Mouse (Mus musculus): ENCODE data around the gene Axin2.
"Not testable (repeated sequence)": the region's sequence is repeated elsewhere in the genome, so short reads cannot be mapped to it uniquely, and the experiment has no call there.

The Axin2 gene

DNA sequence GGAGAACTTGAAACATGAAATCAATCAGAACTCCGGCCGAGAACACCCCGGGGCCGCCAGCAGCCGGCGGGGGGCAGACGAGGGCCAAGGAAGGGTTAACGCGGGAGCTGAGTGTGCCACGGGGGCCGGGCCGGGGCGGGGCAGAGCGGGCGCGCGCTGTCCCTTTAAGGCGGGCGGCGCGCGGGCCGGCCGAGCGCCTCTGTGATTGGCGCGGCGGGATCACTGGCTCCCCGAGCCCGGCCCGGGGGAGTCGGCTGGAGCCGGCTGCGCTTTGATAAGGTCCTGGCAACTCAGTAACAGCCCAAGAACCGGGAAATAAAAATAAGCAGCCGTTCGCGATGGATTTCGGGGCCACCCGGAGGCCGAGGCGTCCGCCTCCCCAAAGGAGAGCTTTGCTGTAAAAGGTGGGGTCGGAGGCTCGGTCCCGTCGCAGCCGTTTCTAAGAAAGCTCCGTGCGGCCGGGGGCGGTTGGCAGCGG, at the start of gene Axin2:
Axin2 (plus strand) TSS at position 192 of the 478 bp plus-strand sequence.
- peak; percentile 93 for DNase-seq (ENCODE audit: low spot score)

DNA sequence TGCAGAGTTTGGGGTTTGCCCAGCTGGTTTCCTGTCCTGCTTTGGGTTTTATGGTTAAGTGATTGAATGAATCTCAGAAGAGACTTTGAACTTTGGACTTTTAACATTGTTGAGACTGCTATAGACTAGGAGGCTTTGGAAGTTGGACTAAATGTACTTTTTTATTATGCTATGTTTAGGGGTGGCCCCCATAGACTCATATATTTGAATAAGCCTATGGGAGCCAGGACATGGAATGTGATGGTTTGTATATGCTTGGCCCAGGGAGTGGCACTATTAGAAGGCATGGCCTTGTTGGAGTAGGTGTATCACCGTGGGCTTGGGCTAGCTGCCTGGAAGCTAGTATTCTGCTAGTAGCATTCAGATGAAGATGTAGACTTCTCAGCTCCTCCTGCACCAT, 48.9 kb upstream of the Axin2 start:
- DNase-seq (ENCODE audit: low spot score), result not testable (repeated sequence)

DNA sequence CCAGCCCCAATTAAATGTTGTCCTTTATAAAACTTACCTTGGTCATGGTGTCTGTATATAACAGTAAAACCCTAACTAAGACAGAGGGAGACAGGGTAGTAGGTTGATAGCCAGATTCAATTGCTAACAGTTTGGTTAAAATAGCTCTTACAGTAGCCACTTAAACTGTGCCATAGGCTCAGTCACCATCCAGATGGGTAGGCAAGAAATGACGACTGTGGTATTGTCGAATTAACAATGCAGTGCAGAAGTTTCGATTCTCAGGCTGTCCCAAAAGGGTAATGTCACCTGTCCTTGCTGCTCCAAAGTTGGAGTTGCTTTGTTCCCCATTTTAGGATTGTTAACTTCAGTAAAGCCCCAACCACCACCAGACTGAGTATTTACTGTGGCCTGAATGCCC, 48.4 kb upstream of the Axin2 start:
- no peak for DNase-seq (ENCODE audit: low spot score)

DNA sequence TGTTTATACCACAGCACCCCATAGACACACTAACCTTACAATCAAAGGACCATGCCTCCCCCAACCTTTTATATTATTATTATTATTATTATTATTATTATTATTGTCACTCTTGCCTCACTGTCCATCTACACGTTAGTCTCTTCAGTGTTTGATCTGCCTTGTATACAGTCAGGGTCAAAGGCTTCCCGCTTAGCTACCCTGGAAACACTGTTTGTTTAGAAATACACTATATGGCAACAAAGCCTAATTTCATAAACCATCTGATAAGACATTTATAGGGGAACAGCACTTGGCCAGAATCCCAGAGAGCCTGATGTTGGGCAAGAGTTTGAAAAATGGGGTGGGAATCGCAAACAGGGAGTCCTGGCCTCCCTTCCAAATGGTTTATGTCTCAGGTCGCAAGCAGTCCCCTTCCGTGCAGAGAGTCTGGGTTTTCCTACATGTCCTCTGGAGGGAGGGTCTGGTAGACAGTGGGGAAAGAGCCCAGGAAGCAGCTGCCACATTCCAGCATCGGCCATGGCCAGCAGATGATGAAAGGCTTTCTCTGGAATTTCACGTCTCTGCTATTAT, 43.4 kb upstream of the Axin2 start:
- peak; percentile 47 for DNase-seq (ENCODE audit: low spot score)

DNA sequence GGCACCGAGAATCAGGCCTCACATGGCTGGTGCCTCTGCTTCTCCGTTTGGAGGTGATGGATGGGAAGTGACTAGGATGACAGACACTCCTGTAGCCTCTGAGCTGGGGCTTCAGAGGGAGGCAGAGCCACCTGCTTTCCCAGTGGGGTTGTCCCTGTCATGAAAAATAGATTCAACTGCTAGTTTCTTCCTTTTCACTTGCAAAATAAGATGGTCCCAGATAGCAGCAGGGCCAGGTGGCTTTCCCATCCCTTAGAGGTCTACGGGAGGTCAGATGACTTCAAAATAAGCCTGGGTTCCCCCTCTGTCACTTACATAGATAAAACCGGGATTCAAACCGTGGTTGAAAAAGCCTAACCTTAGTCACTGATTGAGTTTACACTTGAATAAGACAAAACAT, 42.6 kb upstream of the Axin2 start:
- DNase-seq (ENCODE audit: low spot score), result no peak

DNA sequence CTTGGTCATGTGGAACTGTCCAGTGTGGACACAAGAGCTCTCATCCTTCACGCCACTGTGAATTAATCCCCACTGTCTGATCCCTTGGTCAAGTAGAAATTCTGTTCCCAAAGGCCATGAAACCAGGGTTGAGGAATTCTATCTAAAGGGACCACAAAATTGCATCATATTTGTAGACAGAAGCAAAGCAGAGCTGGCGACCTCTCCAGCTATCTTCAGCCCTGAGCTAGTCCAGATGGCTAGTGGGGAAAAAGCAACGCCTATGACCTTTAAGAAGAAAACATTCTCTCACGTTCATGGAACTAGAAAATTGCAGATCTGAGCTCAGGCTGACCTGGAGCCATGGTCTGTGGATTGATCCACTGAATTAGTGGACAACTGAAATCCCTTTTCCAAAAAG, 39.6 kb upstream of the Axin2 start:
- DNase-seq (ENCODE audit: low spot score), result no peak

DNA sequence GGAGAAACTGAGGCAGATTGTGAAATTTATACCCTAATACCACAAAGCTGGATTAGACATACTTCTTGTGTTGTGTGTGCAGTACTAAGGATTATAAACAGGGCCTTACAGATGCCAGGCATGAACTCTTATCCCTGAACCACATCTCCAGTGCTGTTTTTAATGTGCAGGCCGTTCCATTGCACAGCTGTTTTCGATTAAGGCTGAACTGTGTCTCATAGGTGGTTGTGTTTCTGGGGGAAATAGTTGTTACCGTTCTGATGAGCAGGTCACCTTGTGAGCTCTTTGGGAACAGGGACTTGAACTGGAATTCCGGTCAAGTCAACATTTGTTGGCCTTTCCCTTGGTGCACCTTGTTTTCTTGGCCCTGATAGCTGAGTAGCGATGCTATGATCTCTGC, 38.5 kb upstream of the Axin2 start:
- no peak for DNase-seq (ENCODE audit: low spot score)

DNA sequence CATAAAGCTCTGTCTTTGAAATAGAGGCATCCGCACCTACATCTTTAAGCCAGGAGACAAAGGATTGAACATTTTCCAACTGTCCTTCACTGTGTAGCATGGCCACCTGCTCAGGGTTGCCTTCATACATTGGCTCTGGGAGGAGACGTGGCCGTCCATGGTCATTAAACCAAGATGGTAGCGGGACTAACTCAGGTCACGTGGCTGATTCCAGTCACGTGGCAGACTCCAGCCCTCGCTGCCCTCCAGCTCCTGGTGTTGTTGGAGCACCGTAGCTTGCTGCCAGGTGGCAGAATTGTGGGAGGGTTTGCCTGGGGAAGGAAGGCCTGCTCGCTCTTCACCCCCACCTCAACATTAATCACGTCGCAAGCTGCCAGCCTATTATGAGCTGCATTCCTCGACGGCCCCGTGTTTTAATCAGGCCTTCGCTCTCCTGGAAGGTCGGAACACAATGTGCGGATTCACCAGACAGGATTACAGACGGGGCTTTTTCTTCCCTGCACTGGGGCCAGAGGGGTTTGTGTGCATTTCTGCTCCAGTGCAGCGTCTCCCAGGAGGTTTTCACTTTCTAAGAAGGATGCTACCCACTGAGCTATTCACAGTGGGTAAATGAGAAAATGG, 34.8 kb upstream of the Axin2 start:
- no peak for DNase-seq (ENCODE audit: low spot score)

DNA sequence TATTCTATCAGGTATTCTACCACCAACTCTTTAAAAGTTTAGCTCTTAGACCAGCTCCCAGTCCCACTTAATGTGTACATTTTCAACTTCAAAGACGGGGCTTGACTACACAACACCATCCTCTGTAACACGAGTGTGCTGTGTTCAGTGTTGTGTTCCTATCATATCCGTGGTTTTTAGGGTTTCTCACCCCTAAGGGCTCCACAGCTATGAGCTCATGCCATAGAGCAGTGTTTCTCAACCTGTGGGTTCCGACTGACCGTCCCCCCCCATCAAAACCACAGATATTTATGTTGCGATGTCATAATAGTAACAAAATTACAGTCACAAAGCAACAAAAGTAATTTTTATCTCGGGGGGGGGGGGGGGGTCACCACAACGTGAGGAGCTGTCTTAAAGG, 34.1 kb upstream of the Axin2 start:
- DNase-seq (ENCODE audit: low spot score), result no peak

DNA sequence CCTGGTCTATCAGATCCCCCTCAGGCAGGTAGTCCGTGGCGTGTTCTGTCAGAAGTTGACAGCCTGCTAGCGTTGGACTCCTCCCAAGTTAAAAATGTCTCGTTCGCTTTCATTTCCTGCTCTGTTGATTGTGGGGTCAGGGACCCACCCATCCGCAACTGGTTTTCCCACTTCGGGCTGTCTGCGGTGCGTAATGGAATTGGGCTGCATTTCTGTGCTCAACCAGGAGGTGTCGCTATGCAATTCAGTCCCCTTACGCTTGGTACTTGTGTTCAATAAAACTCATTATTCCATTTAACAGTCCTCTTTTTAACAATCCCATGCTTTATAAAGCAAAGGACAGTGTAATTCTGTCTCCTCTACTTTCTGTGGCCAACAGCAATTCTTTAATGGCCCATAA, 31.0 kb upstream of the Axin2 start:
- DNase-seq (ENCODE audit: low spot score), result peak; percentile 52

DNA sequence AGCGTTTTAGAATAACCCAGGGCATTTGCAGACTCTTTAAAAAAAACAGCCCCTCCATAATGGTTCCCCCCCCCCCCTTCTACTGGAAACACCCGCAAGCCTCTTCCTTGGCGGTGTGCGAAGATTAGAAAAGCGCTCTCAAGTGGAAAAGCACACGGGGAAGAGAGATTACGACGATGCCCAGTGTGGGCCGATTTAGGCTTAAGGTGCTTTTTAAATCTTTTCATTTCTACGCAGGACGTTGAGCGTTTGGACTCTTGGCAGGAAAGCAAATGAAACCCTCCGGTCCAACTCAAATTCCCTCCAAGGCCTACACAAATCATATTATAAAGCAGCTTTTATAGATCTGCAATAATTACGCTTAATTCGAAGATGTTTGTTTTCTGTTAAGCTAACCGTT, 29.6 kb upstream of the Axin2 start:
- no peak for DNase-seq (ENCODE audit: low spot score)

DNA sequence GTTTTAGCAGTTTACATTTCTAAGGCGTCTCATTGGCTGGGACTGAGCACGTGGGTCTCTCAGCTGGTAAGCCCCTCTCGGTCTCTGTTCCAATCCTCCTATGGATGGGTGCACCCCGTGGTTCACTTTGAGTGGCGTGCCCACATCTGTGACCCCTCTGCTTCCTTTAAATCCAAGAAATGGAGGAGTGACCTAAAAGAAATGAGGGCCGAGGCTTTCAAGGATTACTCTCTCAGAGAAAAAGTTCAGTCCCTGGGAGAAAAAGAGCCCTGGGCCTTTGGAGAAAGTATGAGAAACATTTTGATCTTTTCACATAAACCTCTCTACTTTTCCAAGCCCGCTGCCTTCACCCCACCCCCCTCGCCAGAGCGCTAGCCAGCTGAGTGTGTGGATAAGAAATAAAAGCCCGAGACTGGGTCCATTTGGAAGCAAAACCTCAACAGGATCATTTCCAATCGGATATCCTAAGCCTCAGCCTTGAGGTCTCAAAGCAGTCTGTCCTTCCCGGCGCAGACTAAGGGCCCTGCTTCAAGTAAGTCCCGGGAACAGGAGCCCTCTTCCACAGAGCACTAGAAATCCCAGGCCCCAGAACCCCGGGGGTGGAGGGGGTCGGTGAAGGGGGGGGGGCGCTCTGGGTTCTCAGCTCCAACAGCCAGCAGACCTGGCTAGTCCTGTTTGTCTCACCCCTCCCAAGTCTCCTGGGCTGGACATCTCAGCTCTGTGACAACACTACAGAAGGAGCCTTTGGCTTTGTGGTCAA, 28.9 kb upstream of the Axin2 start:
- peak; percentile 18 for DNase-seq (ENCODE audit: low spot score)

DNA sequence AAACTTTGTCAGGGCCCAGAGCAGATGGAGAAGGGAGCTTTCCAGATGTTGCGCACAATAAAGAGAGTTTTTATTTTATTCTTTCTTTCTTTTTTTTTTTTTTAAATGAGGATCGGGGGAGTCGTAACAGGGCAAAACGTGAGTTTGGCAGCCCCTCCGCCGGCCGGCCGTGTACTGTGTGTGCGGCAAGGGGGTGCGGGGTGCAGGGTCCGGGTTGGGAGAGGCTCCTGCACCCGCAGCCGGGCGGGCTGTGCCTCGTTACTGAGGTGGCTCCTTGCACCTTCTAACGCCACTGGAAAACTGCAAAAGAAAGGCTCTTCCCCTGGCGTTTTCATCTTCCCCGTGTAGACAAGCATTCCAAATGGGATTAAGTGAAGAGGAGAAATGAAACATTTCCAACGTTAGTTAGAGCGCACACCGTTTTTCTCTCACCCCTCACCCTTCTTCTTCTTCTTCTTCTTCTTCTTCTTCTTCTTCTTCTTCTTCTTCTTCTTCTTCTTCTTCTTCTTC, 28.2 kb upstream of the Axin2 start:
- DNase-seq (ENCODE audit: low spot score), result no peak

DNA sequence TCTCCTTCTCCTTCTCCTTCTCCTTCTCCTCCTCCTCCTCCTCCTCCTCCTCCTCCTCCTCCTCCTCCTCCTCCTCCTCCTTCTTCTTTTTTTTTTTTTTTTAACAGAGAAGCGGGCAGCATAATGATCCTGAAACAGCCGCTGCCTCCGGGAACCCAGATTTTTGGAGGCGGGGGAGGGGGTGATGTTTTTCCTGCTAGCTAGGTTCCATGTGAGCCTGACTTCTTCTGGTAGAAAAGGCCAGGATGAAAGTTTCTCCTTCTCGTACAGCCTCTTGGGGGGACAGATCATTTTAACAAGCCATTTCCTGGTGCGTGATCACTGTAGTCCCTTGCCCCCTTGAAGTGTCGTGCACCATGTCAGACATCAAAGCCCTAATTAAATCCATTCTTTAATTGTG, 27.7 kb upstream of the Axin2 start:
- DNase-seq (ENCODE audit: low spot score), result no peak

DNA sequence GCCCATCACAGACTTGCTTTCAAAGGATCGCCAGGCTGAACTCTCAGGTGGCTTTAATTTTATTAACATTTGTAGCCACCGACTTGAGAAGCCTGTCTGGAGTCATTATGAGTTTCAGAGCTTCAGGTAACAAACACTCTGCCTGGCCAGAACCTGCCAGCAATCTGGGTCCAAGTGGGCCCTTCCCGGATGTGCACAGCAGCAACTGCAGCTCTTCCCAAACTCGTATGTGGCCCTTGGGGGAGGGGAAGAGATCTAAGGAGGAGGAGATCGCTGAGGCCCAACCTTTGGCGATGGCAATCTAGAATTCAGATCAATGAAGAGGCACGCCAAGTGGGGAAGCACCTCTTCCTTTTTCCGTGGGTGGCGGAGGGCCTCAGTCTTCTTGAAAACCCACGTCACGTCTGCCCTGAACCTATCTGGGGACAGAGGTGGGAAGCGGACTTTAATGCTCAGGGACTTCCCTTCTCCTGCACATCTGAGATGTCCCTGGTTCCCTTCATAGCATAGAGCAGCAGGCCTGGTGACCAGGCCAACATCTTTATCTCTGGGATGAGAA, 26.8 kb upstream of the Axin2 start:
- no peak for DNase-seq (ENCODE audit: low spot score)

DNA sequence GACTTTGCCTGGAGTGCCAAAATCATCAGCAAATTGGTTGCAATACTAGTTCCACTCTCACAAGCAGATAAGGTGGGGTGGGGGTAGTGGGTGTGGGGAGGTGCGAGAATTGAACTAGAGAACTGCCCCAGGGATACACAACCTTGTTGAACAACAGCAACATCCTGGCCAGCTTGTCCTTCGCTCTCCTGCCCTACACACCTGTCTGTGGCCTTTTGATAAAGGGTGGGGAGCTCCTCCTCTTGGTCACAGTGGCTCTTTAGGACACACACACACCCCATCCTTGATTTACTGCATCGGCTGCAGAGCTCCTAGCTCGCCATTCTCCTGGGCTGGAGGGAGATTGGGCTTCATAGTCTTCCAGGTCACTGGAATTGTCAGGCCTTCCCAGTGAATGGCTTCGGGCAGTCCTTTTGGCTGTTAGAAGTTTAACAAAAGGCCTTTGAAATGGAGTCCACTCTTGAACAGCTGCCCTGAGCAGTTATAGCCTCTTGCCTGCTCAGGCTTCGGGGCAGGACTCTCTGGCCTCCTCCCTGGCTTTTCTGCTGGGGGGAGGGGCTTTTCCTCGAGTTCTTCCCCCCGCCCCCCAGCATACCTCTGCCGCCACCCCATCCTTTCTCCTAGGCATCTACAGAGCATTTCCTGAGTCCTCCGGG, 26.2 kb upstream of the Axin2 start:
- no peak for DNase-seq (ENCODE audit: low spot score)

DNA sequence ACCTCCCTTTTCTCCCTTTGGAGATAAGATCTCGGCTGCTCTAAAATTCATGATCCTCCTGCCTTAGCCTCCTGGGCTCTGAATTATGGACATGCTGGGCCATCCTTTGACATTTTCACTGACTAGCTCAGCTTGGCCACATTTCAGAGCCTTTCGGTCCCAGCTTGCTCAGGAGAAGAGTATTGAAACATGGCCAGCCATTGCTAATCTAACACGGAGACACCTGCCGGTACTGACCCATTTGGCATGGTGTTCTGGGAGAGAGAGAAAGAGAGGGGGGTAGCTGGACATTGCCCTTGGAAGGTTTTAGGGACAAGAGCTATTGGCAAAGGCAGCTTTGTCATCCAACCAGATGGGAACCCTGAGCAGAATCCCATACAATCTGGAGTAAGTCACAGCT, 23.1 kb upstream of the Axin2 start:
- no peak for DNase-seq (ENCODE audit: low spot score)

DNA sequence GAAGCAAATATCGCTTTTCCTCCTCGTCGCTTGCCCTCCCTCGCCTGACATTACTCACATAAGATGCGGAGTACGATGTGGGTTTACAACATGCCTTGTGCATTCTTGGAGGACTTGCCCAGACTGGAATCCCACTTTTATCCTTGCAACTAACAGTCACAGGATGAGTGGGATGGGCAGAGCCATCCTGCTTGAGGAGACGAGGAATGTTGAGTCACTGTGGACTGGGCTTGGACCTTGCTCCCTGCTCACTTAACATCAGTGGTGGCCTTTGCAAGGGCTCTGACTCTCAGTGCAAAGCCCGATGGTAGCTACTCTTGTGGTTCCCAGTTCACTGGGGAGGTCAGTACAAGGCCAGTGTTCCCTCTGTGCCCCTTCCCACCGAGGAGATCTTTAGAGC, 22.1 kb upstream of the Axin2 start:
- no peak for DNase-seq (ENCODE audit: low spot score)

DNA sequence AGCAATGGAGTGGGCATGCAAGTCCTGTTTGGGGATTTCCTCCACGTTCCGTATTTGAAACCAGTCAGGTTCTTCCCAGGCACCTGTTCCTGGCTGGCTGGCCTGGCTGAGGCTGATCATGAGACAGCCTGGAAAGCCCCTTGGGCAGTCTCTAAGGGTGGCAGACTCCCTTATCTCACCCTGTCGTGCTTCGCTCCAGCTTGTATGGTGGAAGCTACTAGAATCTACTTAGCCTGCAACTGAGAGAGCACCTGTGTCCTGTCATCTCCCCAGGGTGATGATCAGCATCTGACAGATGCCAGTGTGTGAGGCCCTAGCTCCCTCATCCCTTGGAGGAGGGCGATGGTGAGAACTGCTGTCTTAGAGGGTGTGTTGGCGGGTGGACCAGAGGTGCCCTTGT, 21.7 kb upstream of the Axin2 start:
- no peak for DNase-seq (ENCODE audit: low spot score)

DNA sequence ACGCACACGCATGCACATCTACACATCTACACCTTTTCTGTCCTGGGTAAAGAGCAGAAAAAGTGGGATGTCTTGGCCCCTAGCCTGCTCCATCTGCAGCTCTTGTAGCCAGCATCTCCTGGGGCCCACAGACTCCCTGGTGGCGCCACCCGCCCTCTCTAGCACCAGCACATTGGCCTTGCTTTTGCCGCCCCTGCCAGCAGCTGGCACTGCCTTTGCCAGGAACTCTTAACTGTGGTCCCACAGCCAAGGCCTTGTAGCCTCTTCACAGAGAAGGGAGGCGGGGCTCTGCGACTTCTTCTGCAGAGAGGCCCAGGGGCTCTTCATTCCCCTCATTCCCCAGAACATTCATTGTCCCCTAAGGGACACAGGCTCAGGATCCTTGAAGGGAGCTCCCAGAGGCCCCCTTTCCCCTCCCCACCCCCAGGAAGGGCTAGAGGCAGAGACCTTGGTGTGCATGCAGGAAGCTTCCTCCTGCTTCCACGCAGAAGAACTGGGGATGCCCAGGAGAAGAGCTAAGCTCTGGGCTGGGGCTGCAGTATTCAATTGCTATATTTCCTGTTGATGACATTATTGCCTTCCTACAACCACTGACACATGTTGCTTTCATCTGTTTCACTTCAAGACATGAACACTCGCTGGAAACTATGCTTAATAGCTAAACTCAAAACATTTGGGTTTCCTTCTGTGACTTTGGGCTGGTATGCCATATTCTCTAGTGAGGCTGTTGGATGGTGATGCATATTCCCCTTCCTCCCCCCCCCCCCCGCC, 19.2 kb upstream of the Axin2 start:
- DNase-seq (ENCODE audit: low spot score), result no peak

DNA sequence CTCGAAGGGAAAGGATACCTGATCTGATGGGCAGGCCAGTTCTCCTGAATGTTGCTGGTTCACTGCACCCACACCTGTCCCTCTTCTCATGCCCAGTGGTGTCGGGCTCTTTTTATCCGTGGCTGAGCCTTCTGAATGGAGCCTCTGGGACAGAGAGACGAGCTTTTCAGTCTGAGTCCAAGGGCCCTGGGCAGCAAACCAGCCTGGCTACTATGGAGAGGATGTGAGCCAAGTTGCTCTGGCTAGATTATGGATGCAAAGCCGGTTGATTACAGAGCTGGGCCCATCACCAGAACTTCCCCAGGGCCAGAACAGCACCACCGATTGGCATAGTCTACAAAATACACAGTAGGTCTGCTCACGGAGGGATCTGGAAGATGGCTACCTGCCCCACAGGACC, 18.5 kb upstream of the Axin2 start:
- no peak for DNase-seq (ENCODE audit: low spot score)

DNA sequence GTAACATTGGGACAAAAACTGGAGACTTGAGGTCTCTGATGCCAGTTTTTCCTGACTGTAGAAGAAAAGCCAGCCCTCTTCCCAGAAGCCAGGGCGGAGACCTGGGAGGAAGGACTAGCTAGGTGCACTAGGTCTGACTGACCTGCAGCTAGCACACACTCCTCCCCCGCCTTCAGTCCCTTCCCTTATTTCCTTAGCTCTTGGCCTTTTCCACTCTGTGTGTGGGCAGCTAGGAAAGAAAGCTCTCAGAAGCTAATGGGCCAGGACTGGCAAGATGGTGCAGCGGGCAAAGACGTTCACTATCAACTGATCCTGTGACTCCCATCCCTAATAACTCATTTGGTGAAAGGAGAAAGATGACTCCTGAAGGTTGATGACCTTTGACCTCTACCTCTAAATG, 17.8 kb upstream of the Axin2 start:
- DNase-seq (ENCODE audit: low spot score), result no peak

Data from lung, postnatal 25 days (tissue).